Mouse (Mus musculus) hindbrain, postnatal 0 days (tissue): ENCODE measurements around the gene Ate1. TPM values are rescaled to one million over a fixed set of nuclear protein-coding genes. Genes with fewer than 3 reads are reported as not detected.
"Not testable (repeated sequence)": the region's sequence is repeated elsewhere in the genome, so short reads cannot be mapped to it uniquely, and the experiment has no call there.

Source experiments
- ATAC-seq: fragments of 200-750 bp; cut with Nextera tagmentation; 2 replicates; pipeline ENCODE4 v1.8.0; 2017; ENCODE audit warnings: mild to moderate bottlenecking, moderate TSS enrichment, moderate library complexity
- DNase-seq: peaks from one replicate; pipeline ENCODE4 v3.0.0-alpha.2; 2015; ENCODE audit warnings: low spot score
- H3K27ac ChIP-seq: fragments of 300-500 bp; sonication (generic); 2 replicates; pipeline ENCODE4 v1.5.1; 2014; ENCODE audit warnings: mild to moderate bottlenecking
- H3K27me3 ChIP-seq: fragments of 300-500 bp; sonication (generic); 2 replicates; pipeline ENCODE4 v1.6.1; 2014; ENCODE audit warnings: low read length, mixed read lengths; ENCODE audit not compliant: insufficient read depth
- H3K36me3 ChIP-seq: fragments of 300-500 bp; sonication (generic); 2 replicates; pipeline ENCODE4 v1.6.1; 2014; ENCODE audit warnings: low read length, mixed read lengths; ENCODE audit not compliant: insufficient read depth
- H3K4me1 ChIP-seq: fragments of 300-500 bp; sonication (generic); 2 replicates; pipeline ENCODE4 v1.6.1; 2014; ENCODE audit warnings: antibody characterized with exemption, low read length, mixed read lengths; ENCODE audit not compliant: insufficient read depth
- H3K4me2 ChIP-seq: fragments of 300-500 bp; sonication (generic); 2 replicates; pipeline ENCODE4 v1.6.1; 2014; ENCODE audit warnings: low read depth, mild to moderate bottlenecking, low read length, moderate library complexity, mixed read lengths
- H3K4me3 ChIP-seq: fragments of 300-500 bp; sonication (generic); 2 replicates; pipeline ENCODE4 v1.5.1; 2014; ENCODE audit warnings: low read length
- H3K9ac ChIP-seq: fragments of 300-500 bp; sonication (generic); replicated peaks from 2 replicates; pipeline ENCODE4 v1.6.1; 2014; ENCODE audit warnings: mild to moderate bottlenecking, low read length, moderate library complexity, mixed read lengths
- H3K9me3 ChIP-seq: fragments of 300-500 bp; sonication (generic); 2 replicates; pipeline ENCODE4 v1.6.1; 2016; ENCODE audit warnings: low read length, mixed read lengths
- CTCF ChIP-seq: IDR thresholded peaks from 2 replicates; pipeline ENCODE4 v1.5.1; 2016; ENCODE audit warnings: antibody characterized with exemption, control low read depth, low read depth
- WGBS: fragments of 180-500 bp; shearing (Covaris S2); extraction: QIAGEN DNeasy Blood & Tissue Kit; methylation state at CpG from one replicate; pipeline ENCODE4 v1.1.7; 2014; 5-methylcytosine and 5-hydroxymethylcytosine counted together
- polyA plus RNA-seq: library from polyadenylated mRNA; unstranded; fragments of >200 nt; fragmentation: Nextera tagmentation; extraction: Ambion mirVana; gene quantifications from 2 replicates; pipeline ENCODE4 v1.2.1, GENCODE M21; 2015
- total RNA-seq: library from RNA; depleted of rRNA; stranded (reverse); fragments of >200 nt; gene quantifications from 2 replicates; pipeline ENCODE4 v1.2.3, GENCODE M21; 2014

Ate1 gene
- total and polyA plus RNA-seq, 2 experiments from 2014 or later, result 48.0 to 116 TPM

DNA sequence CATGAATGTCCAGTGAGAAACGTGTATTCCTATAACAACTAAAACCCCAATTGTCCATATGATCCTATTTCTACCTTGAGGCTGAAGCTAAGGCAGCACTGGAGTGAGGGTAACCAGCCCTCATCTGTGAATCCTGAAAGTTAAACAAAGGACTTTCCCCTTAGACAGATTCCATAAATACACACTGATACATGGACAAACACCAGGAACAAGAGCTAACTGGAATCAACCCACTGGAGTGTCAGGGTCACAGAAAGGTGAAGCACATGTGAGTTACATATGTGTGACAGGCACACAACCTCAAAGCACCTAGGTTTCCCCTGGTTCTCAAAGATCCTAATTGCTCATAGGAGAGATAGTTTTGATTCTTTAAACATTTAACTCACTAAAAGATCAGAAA lies 100.2 kb downstream of the Ate1 start:
- Histone ChIP-seq H3K36me3 (no peaks in the 10 kb centered on the region), H3K4me1 (no peaks in the 10 kb centered on the region), H3K9ac (no peak overlapping the region), H3K4me3 (no peak overlapping the region), H3K27ac (no peak overlapping the region), H3K9me3 (no peaks in the 10 kb centered on the region), H3K27me3 (no peaks in the 10 kb centered on the region), H3K4me2 (no peak overlapping the region)
- no peak for TF ChIP-seq CTCF
- no peak for DNase-seq
- WGBS, result 74% methylated on average over 1 of the region's 1 CpGs
- no peak for ATAC-seq

- no peak for ATAC-seq
Observed at GRCm38 (mm10) chr7:130407622-130408021, 112.5 kb downstream of the Ate1 start.

GRCm38 (mm10) chr7:130403346-130403745 lies 116.8 kb downstream of the Ate1 start:
- WGBS, result 71% methylated on average over 2 of the region's 2 CpGs
- Histone ChIP-seq H3K9me3 (no peaks in the 10 kb centered on the region), H3K36me3 (no peaks in the 10 kb centered on the region), H3K4me3 (no peak overlapping the region), H3K9ac (no peak overlapping the region), H3K27me3 (no peaks in the 10 kb centered on the region), H3K4me1 (no peaks in the 10 kb centered on the region), H3K4me2 (no peak overlapping the region), H3K27ac (no peak overlapping the region)
- DNase-seq (peak; percentile 16), ATAC-seq (no peak)
- no peak for TF ChIP-seq CTCF

More at GRCm38 (mm10) chr7:130407622-130408021, 112.5 kb downstream of the Ate1 start:
- H3K36me3 ChIP-seq, result no peaks in the 10 kb centered on the region
- no peaks in the 10 kb centered on the region for H3K4me1 ChIP-seq
- no peaks in the 10 kb centered on the region for H3K27me3 ChIP-seq
- DNase-seq, result no peak
- H3K4me3 ChIP-seq, result no peak overlapping the region
- no peak for TF ChIP-seq CTCF
- no peak overlapping the region for H3K9ac ChIP-seq
- no peak overlapping the region for H3K27ac ChIP-seq
- H3K4me2 ChIP-seq, result no peak overlapping the region
- no peaks in the 10 kb centered on the region for H3K9me3 ChIP-seq
- WGBS, result 85% methylated on average over 10 of the region's 10 CpGs

DNA sequence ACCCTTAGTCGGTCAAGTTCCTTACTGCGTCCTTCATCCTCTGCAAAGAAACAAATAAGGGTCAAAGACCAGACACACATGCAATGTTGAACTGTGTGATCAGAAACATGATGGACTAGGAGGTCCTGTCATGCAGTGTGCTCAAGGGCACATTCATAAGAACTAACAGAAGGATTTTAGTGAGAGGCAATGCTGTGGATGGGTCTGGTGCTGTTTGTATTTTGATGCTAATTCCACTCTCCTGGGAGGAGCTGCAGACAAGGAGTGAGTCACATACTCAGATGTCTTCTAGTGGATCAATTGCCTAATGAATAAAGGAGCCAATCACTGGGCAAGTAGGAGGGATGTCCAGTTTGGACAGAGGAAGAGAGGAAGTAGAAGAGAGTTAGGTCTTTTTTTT lies 125.5 kb downstream of the Ate1 start:
- H3K4me2 ChIP-seq, result no peak overlapping the region
- 0 out of 2 replicates have a peak, but pooled peaks cover 5% of the 10 kb centered on the region for H3K36me3 ChIP-seq
- H3K4me1 ChIP-seq, result no peaks in the 10 kb centered on the region
- no peak overlapping the region for H3K27ac ChIP-seq
- no peaks in the 10 kb centered on the region for H3K27me3 ChIP-seq
- no peak for DNase-seq
- no peaks in the 10 kb centered on the region for H3K9me3 ChIP-seq
- no peak for TF ChIP-seq CTCF
- ATAC-seq, result no peak
- 78% methylated on average over 2 of the region's 2 CpGs for WGBS
- H3K9ac ChIP-seq, result no peak overlapping the region
- H3K4me3 ChIP-seq, result no peak overlapping the region

DNA sequence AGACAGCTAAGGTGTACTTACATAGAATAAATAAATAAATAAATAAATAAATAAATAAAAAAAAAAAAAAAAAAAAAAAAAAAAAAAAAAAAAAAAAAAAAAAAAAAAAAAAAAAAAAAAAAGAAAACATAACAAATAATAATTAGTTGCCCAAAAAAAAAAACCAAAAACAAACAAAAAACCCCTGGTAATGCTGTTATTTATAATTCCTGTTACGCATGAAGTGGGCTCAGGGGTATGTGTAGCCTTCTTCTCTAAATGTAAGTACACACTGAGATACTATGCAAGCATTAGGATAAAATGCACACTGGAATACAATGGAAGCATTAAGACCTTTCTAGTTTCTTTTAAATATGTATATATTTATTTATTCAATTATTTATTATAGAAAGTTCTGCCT lies 130.1 kb downstream of the Ate1 start:
- ATAC-seq, H3K27me3 ChIP-seq, H3K4me1 ChIP-seq, H3K27ac ChIP-seq, H3K4me2 ChIP-seq, H3K4me3 ChIP-seq, H3K9ac ChIP-seq, H3K9me3 ChIP-seq, H3K36me3 ChIP-seq, DNase-seq: not testable (repeated sequence)
- 98% methylated on average over 1 of the region's 1 CpGs for WGBS

GRCm38 (mm10) chr7:130386308-130386707 lies 133.9 kb downstream of the Ate1 start:
- H3K4me3 ChIP-seq, result no peak overlapping the region
- no peak; the same call in 1 of the 2 replicates for ATAC-seq
- WGBS, result 19% methylated on average over 3 of the region's 3 CpGs
- H3K27me3 ChIP-seq, result no peaks in the 10 kb centered on the region
- DNase-seq, result no peak
- H3K9me3 ChIP-seq, result no peaks in the 10 kb centered on the region
- peak overlapping the region; percentile 29; the same call in 1 of the 2 replicates for H3K27ac ChIP-seq
- no peak for TF ChIP-seq CTCF
- no peaks in the 10 kb centered on the region; the same call in 1 of the 2 replicates for H3K4me1 ChIP-seq
- H3K4me2 ChIP-seq, result no peak overlapping the region
- H3K36me3 ChIP-seq, result no peaks in the 10 kb centered on the region
- no peak overlapping the region for H3K9ac ChIP-seq

DNA sequence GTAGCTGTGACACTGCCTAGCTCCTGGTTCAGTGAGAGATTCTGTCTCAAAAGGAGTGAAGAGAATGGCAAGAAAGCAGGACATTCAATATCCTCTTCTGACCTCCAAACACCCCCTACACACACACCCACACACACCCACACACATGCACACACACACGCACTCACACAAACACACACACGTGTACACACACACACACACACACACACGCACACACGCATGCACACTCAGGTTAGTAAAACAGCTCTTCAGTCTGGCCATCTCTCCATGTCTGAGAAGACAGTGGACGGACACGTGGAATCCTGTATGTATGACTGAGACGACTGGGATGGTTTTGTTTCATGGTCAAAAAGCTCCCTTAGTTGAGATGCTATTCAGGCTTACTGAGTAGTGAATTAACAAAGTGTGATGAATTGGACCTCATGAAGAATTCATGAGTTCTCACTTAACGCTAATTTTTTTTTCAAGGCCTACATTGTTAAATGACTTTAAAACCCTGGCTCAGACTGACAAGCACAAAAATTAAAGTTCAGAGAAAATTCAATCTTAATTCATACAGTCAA lies 134.4 kb downstream of the Ate1 start:
- no peak overlapping the region for H3K9ac ChIP-seq
- no peak overlapping the region for H3K4me2 ChIP-seq
- no peak overlapping the region for H3K4me3 ChIP-seq
- 25% methylated on average over 8 of the region's 8 CpGs for WGBS
- H3K9me3 ChIP-seq, result no peaks in the 10 kb centered on the region
- no peaks in the 10 kb centered on the region for H3K27me3 ChIP-seq
- DNase-seq (no peak), ATAC-seq (no peak)
- H3K36me3 ChIP-seq, result no peaks in the 10 kb centered on the region
- no peaks in the 10 kb centered on the region; the same call in 1 of the 2 replicates for H3K4me1 ChIP-seq
- no peak for TF ChIP-seq CTCF
- H3K27ac ChIP-seq, result no peak overlapping the region
